ENCODE assay signal across 27 mouse cellular contexts in genomic region chr6:12348667-12349066, GRCm38 (mm10).
"Had no signal": no experiment of that assay in that cellular context is flagged by ENCODE, and none has a peak within 500 bp of the region (broad histone marks: within the 10 kb centered on the region; RNA-seq: fewer than 3 reads in every experiment).

No protein-coding gene starts in this region.

- H3K27ac ChIP-seq: gastrocnemius, adult 2 months; heart, adult 2 months; heart, embryonic 13.5 days; heart, embryonic 15.5 days; hindbrain, embryonic 15.5 days; hindbrain, postnatal 0 days; kidney, embryonic 15.5 days; kidney, postnatal 0 days; limb, embryonic 13.5 days; limb, embryonic 15.5 days; liver, embryonic 12.5 days had no signal

- H3K4me2 ChIP-seq: heart, embryonic 11.5 days; heart, embryonic 13.5 days; heart, embryonic 15.5 days; hindbrain, embryonic 13.5 days; hindbrain, embryonic 15.5 days; kidney, embryonic 15.5 days; limb, embryonic 13.5 days; limb, embryonic 15.5 days; liver, embryonic 12.5 days had no signal

- DNase-seq: gastrocnemius, adult 2 months; gastrocnemius, postnatal 10 days; gastrocnemius, postnatal 25 days; heart, adult 11 months; heart, adult 2 months; heart, postnatal 14 days; heart, postnatal 36 days; kidney, adult 11 months; kidney, adult 2 months; kidney, adult 9 months; kidney, postnatal 14 days; kidney, postnatal 36 days; layer of hippocampus, adult 9-11 months; layer of hippocampus, postnatal 36 days; left cerebral cortex, postnatal 4 days had no signal

- ATAC-seq: hindbrain, postnatal 0 days; intestine, embryonic 16.5 days; liver, embryonic 12.5 days had no signal

- H3K36me3 ChIP-seq: heart, embryonic 13.5 days; heart, embryonic 15.5 days; hindbrain, embryonic 13.5 days; hindbrain, embryonic 15.5 days; kidney, embryonic 15.5 days; limb, embryonic 13.5 days; limb, embryonic 15.5 days; liver, embryonic 12.5 days had no signal

- H3K4me1 ChIP-seq: heart, embryonic 13.5 days; heart, embryonic 15.5 days; kidney, embryonic 15.5 days; limb, embryonic 13.5 days; limb, embryonic 15.5 days; liver, embryonic 12.5 days had no signal

- H3K9ac ChIP-seq: heart, embryonic 13.5 days; heart, embryonic 15.5 days; hindbrain, embryonic 13.5 days; hindbrain, embryonic 15.5 days; kidney, embryonic 15.5 days; limb, embryonic 13.5 days; limb, embryonic 15.5 days; liver, embryonic 12.5 days had no signal

- H3K27me3 ChIP-seq: heart, embryonic 13.5 days; heart, embryonic 15.5 days; hindbrain, embryonic 13.5 days; hindbrain, embryonic 15.5 days; kidney, embryonic 15.5 days; limb, embryonic 13.5 days; limb, embryonic 15.5 days; liver, embryonic 12.5 days had no signal

- H3K9me3 ChIP-seq: heart, embryonic 13.5 days; heart, embryonic 15.5 days; hindbrain, embryonic 13.5 days; hindbrain, embryonic 15.5 days; kidney, embryonic 15.5 days; limb, embryonic 13.5 days; limb, embryonic 15.5 days; liver, embryonic 12.5 days had no signal

- H3K4me3 ChIP-seq: gastrocnemius, adult 2 months; heart, adult 2 months; heart, embryonic 13.5 days; heart, embryonic 15.5 days; hindbrain, embryonic 13.5 days; hindbrain, embryonic 15.5 days; kidney, embryonic 15.5 days; limb, embryonic 13.5 days; limb, embryonic 15.5 days; liver, embryonic 12.5 days had no signal
